Mouse (Mus musculus): Measurements from ENCODE around the gene Gm10401. TPM values are rescaled to one million over a fixed set of nuclear protein-coding genes. Genes with fewer than 3 reads are reported as not detected.

The Gm10401 gene
- total and polyA plus RNA-seq, 3 experiments = 1.7 to 10.9 TPM; not detected in 1

DNA sequence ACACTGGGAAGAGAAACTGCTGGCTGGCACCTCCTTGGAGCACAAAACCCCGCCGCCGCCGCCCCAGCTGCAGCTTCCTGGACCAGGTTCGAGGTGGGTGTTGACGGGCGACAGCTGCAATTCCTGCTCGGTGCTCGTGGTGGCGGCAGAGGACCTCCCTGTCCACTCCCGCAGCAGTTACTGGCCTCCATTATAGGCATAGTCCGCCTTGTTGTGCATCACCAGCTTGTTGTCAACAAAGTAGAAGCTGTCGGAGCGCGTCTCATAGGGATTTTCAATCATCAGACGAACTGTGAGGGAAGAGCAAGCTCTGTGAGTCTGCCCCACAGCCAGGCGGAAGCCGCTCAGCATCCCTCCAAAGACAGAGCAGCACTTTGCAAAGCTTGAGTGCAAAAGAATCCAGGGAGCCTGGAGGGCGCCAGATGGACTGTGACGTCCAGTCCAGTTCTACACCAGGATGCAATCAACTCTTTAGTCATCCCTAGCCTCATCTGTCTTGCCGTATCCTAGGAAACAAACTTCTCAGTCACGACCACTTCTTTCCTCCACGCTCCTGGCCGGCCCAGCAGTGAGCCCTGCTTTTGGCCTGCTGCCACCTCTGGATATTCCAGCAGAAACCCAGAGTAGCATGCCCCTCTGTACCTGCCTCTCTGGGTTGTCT is 27.2 kb upstream of the Gm10401 start:
- H3K4me2 ChIP-seq (ENCODE audit: insufficient read depth, low read depth, poor library complexity, severe bottlenecking) = no peak overlapping the region
- no peak for TF ChIP-seq ETS1 (conservative IDR thresholded peaks at IDR 0.05; ENCODE audit: low read depth, low read length)
- TF ChIP-seq MEF2A (IDR thresholded peaks at IDR 0.05; ENCODE audit: borderline replicate concordance, low read depth, low read length) = no peak; the same call in 1 of the 2 replicates
- TF ChIP-seq UBTF (IDR thresholded peaks at IDR 0.05; ENCODE audit: low read depth, low read length) = no peak
- TF ChIP-seq RAD21 (IDR thresholded peaks at IDR 0.05; ENCODE audit: low read depth, low read length) = peak; percentile 91
- no peak for TF ChIP-seq USF2 (conservative IDR thresholded peaks at IDR 0.05; ENCODE audit: low read depth, low read length)
- no peak for TF ChIP-seq BHLHE40 (IDR thresholded peaks at IDR 0.05; ENCODE audit: low read depth, low read length)
- TF ChIP-seq CTCF (conservative IDR thresholded peaks at IDR 0.05 in 1 of 2, IDR thresholded peaks at IDR 0.05 in 1 of 2; ENCODE audit: low read depth in 2 of 2, low read length in 2 of 2) = peak; percentile 44 to 93; a peak in 3 of 4 replicates
- no peak for TF ChIP-seq JUN (IDR thresholded peaks at IDR 0.05; ENCODE audit: insufficient read depth, low read depth, low read length)
- TF ChIP-seq SMC3 (IDR thresholded peaks at IDR 0.05; ENCODE audit: low read depth, low read length) = peak; percentile 87
- TF ChIP-seq IRF4 (IDR thresholded peaks at IDR 0.05; ENCODE audit: low read depth, low read length) = peak; percentile 29; the same call in 1 of the 2 replicates
- no peak for TF ChIP-seq MYC (IDR thresholded peaks at IDR 0.05; ENCODE audit: low read depth, low read length)
- TF ChIP-seq MAX (IDR thresholded peaks at IDR 0.05; ENCODE audit: low read length) = no peak
- TF ChIP-seq ELF1 (IDR thresholded peaks at IDR 0.05; ENCODE audit: low read depth, low read length) = peak; percentile 57; the same call in 1 of the 2 replicates
- TF ChIP-seq NRF1 (IDR thresholded peaks at IDR 0.05; ENCODE audit: low read depth, low read length) = no peak
- TF ChIP-seq CHD2 (IDR thresholded peaks at IDR 0.05; ENCODE audit: low read length) = no peak
- TF ChIP-seq TCF12 (IDR thresholded peaks at IDR 0.05; ENCODE audit: low read depth, low read length) = peak; percentile 26; the same call in 1 of the 2 replicates
- peak; percentile 31 for TF ChIP-seq ZC3H11A (IDR thresholded peaks at IDR 0.05; ENCODE audit: low read depth, low read length)
- no peak for TF ChIP-seq JUND (conservative IDR thresholded peaks at IDR 0.05; ENCODE audit: low read depth, low read length)
- no peak for TF ChIP-seq GABPA (IDR thresholded peaks at IDR 0.05; ENCODE audit: insufficient replicate concordance, low read depth, low read length)
- no peak for TF ChIP-seq CHD1 (IDR thresholded peaks at IDR 0.05; ENCODE audit: low read depth, low read length)
- TF ChIP-seq PAX5 (IDR thresholded peaks at IDR 0.05; ENCODE audit: low read length) = no peak
- no peak for TF ChIP-seq USF1 (IDR thresholded peaks at IDR 0.05; ENCODE audit: low read depth, low read length)
- TF ChIP-seq SIN3A (IDR thresholded peaks at IDR 0.05; ENCODE audit: low read length) = no peak
- no peak for TF ChIP-seq ZMIZ1 (IDR thresholded peaks at IDR 0.05; ENCODE audit: low read depth, low read length)
- TF ChIP-seq KAT2A (IDR thresholded peaks at IDR 0.05; ENCODE audit: insufficient replicate concordance, low read length) = no peak
- no peak for TF ChIP-seq ZKSCAN1 (IDR thresholded peaks at IDR 0.05; ENCODE audit: borderline replicate concordance, low read depth, low read length)
- TF ChIP-seq E2F4 (IDR thresholded peaks at IDR 0.05; ENCODE audit: insufficient replicate concordance, low read depth, low read length) = no peak
- no peak for TF ChIP-seq MAZ (IDR thresholded peaks at IDR 0.05; ENCODE audit: low read depth, low read length)
- no peak for TF ChIP-seq POLR2A (IDR thresholded peaks at IDR 0.05; ENCODE audit: low read depth, low read length)
- no peak; the same call in 1 of the 2 replicates for TF ChIP-seq MXI1 (IDR thresholded peaks at IDR 0.05; ENCODE audit: low read depth, low read length)
- no peak for TF ChIP-seq RCOR1 (conservative IDR thresholded peaks at IDR 0.05; ENCODE audit: low read depth, low read length)
- TF ChIP-seq ZNF384 (IDR thresholded peaks at IDR 0.05; ENCODE audit: low read depth, low read length) = no peak
- 0 out of 2 replicates have a peak, but pooled peaks have one; percentile 27 for TF ChIP-seq POLR2AphosphoS2 (IDR thresholded peaks at IDR 0.05; ENCODE audit: low read depth, low read length)
- TF ChIP-seq HCFC1 (IDR thresholded peaks at IDR 0.05; ENCODE audit: low read depth, low read length) = no peak
- TF ChIP-seq MAFK (IDR thresholded peaks at IDR 0.05; ENCODE audit: insufficient replicate concordance, low read length) = no peak
- no peak for TF ChIP-seq TBP (conservative IDR thresholded peaks at IDR 0.05; ENCODE audit: low read depth, low read length)
- no peak for TF ChIP-seq EP300 (IDR thresholded peaks at IDR 0.05; ENCODE audit: low read length)
- peak; percentile 33; the same call in 1 of the 2 replicates for TF ChIP-seq NELFE (IDR thresholded peaks at IDR 0.05; ENCODE audit: low read depth, low read length)
- dilution Hi-C loops (cut with MboI; ENCODE audit: extremely low pct_ligation_motif_present, extremely low pct_unique_long_range_greater_than_20kb, low sequenced_read_pairs) = no loop called here
- H3K4me3 ChIP-seq (replicated peaks in 1 of 3; ENCODE audit: low read depth in 2 of 3, low read length in 2 of 3, poor library complexity in 1 of 3) = no peak overlapping the region
- H3K4me1 ChIP-seq (ENCODE audit: control insufficient read depth in 1 of 2, insufficient read depth in 2 of 2) = peaks cover 10 to 46% of the 10 kb centered on the region in 2 experiments
- H3K9me3 ChIP-seq (replicated peaks; ENCODE audit: low read length) = no peaks in the 10 kb centered on the region
- H3K27ac ChIP-seq (ENCODE audit: insufficient read depth, low read depth) = no peak overlapping the region
- in situ Hi-C loops (cut with MboI; ENCODE audit: low pct_ligation_motif_present, low pct_unique_long_range_greater_than_20kb, low sequenced_read_pairs) = loop anchor here (5.0 kb wide), 2 partner anchors 42 to 112 kb away; partner anchors contain the start of gene Pop5
- H3K79me2 ChIP-seq (replicated peaks; ENCODE audit: control insufficient read depth, extremely low read depth, insufficient read depth, poor library complexity, severe bottlenecking) = no peaks in the 10 kb centered on the region
- H3K27me3 ChIP-seq (replicated peaks) = no peaks in the 10 kb centered on the region
- peaks cover 54 to 71% of the 10 kb centered on the region in 2 experiments for H3K36me3 ChIP-seq (replicated peaks in 1 of 2; ENCODE audit: control insufficient read depth in 1 of 2, insufficient read depth in 1 of 2, low read length in 1 of 2)
- peak; percentile 66 for DNase-seq (ENCODE audit: extremely low read depth)
- H3K9ac ChIP-seq (ENCODE audit: insufficient read depth, low read depth) = no peak overlapping the region
